Comparison of ENCODE assay signal across 12 mouse cellular contexts in genomic region chr4:33585821-33586220, GRCm38 (mm10).
A peak's percentile ranks its signal among the peaks of the same experiment; 100 is the strongest.
DNase-seq lines count a peak whose midpoint lies in the region; ATAC-seq and TF ChIP-seq lines count a peak whose summit lies in the region.
"Had no signal": no experiment of that assay in that cellular context is flagged by ENCODE, and none has a peak within 500 bp of the region (broad histone marks: within the 10 kb centered on the region; RNA-seq: fewer than 3 reads in every experiment).

No protein-coding gene starts in this region.

- no peak overlapping the region for H3K4me2 ChIP-seq in forebrain, embryonic 12.5 days
- no peak overlapping the region for H3K4me2 ChIP-seq in forebrain, embryonic 11.5 days (ENCODE audit: low read depth, low read length, severe bottlenecking)
- H3K4me2 ChIP-seq in midbrain, postnatal 0 days (ENCODE audit: low read depth, low read length, poor library complexity, severe bottlenecking), result no peak overlapping the region
- no peak overlapping the region for H3K4me2 ChIP-seq in forebrain, embryonic 14.5 days (ENCODE audit: low read length)
- no peak overlapping the region for H3K4me2 ChIP-seq in neural tube, embryonic 15.5 days

- H3K27ac ChIP-seq in forebrain, embryonic 12.5 days, result peak overlapping the region; percentile 78
- no peak overlapping the region for H3K27ac ChIP-seq in forebrain, embryonic 11.5 days (ENCODE audit: low read depth, low read length)
- peak overlapping the region; percentile 83 for H3K27ac ChIP-seq in midbrain, embryonic 10.5 days (replicated peaks)
- H3K27ac ChIP-seq in midbrain, postnatal 0 days (ENCODE audit: low read depth, low read length), result no peak overlapping the region
- no peak overlapping the region; the same call in 1 of the 2 replicates for H3K27ac ChIP-seq in forebrain, embryonic 14.5 days (ENCODE audit: low read depth, low read length)
- 0 out of 2 replicates have a peak overlapping the region, but pooled peaks have one; percentile 78 for H3K27ac ChIP-seq in neural tube, embryonic 15.5 days (replicated peaks)

- WGBS in forebrain, embryonic 12.5 days, result 84% methylated on average over 6 of the region's 6 CpGs
- WGBS in forebrain, embryonic 11.5 days, result 78% methylated on average over 6 of the region's 6 CpGs
- WGBS in midbrain, embryonic 10.5 days, result 77% methylated on average over 6 of the region's 6 CpGs
- WGBS in midbrain, postnatal 0 days, result 84% methylated on average over 6 of the region's 6 CpGs
- 87% methylated on average over 6 of the region's 6 CpGs for WGBS in forebrain, embryonic 14.5 days
- 88% methylated on average over 6 of the region's 6 CpGs for WGBS in neural tube, embryonic 15.5 days

- TF ChIP-seq CTCF in midbrain, postnatal 0 days (IDR thresholded peaks at IDR 0.05), result no peak

- no peak overlapping the region for H3K4me3 ChIP-seq in forebrain, embryonic 12.5 days (replicated peaks)
- H3K4me3 ChIP-seq in forebrain, embryonic 11.5 days (ENCODE audit: low read depth, low read length), result no peak overlapping the region
- no peak overlapping the region for H3K4me3 ChIP-seq in midbrain, embryonic 10.5 days
- no peak overlapping the region for H3K4me3 ChIP-seq in midbrain, postnatal 0 days (ENCODE audit: low read depth, low read length)
- H3K4me3 ChIP-seq in forebrain, embryonic 14.5 days (ENCODE audit: low read depth, low read length), result no peak overlapping the region
- no peak overlapping the region for H3K4me3 ChIP-seq in neural tube, embryonic 15.5 days (replicated peaks)
- H3K4me3 ChIP-seq: heart, embryonic 15.5 days had no signal

- ATAC-seq in forebrain, embryonic 12.5 days (ENCODE audit: low FRiP score), result no peak
- no peak for ATAC-seq in forebrain, embryonic 11.5 days (replicated peaks; ENCODE audit: low FRiP score)
- ATAC-seq in midbrain, postnatal 0 days (ENCODE audit: low FRiP score), result no peak
- ATAC-seq in forebrain, embryonic 14.5 days, result 0 out of 2 replicates have a peak, but pooled peaks have one; percentile 1
- no peak for ATAC-seq in neural tube, embryonic 15.5 days (ENCODE audit: low FRiP score)
- ATAC-seq in CD4-positive, CD25-positive, alpha-beta regulatory T cell, adult 4 months, result no peak
- ATAC-seq: liver, postnatal 0 days had no signal

- H3K4me1 ChIP-seq in forebrain, embryonic 12.5 days, result peaks cover 40% of the 10 kb centered on the region
- peaks cover 11% of the 10 kb centered on the region; the same call in 1 of the 2 replicates for H3K4me1 ChIP-seq in forebrain, embryonic 11.5 days (replicated peaks; ENCODE audit: control insufficient read depth, insufficient read depth, low read length)
- peaks cover 49% of the 10 kb centered on the region for H3K4me1 ChIP-seq in midbrain, embryonic 10.5 days
- H3K4me1 ChIP-seq in midbrain, postnatal 0 days (ENCODE audit: insufficient read depth, low read length), result peaks cover 12% of the 10 kb centered on the region; the same call in 1 of the 2 replicates
- peaks cover 8% of the 10 kb centered on the region; the same call in 1 of the 2 replicates for H3K4me1 ChIP-seq in forebrain, embryonic 14.5 days (ENCODE audit: control insufficient read depth, insufficient read depth, low read length)
- H3K4me1 ChIP-seq in neural tube, embryonic 15.5 days, result peaks cover 25% of the 10 kb centered on the region

- no peaks in the 10 kb centered on the region for H3K27me3 ChIP-seq in forebrain, embryonic 12.5 days
- no peaks in the 10 kb centered on the region for H3K27me3 ChIP-seq in forebrain, embryonic 11.5 days (ENCODE audit: control insufficient read depth, insufficient read depth, low read length)
- H3K27me3 ChIP-seq in midbrain, embryonic 10.5 days (ENCODE audit: low read depth, poor library complexity, severe bottlenecking), result peaks cover 28% of the 10 kb centered on the region
- H3K27me3 ChIP-seq in midbrain, postnatal 0 days (ENCODE audit: insufficient read depth, low read length), result no peaks in the 10 kb centered on the region
- H3K27me3 ChIP-seq in forebrain, embryonic 14.5 days (replicated peaks; ENCODE audit: control insufficient read depth, insufficient read depth, low read length), result no peaks in the 10 kb centered on the region
- H3K27me3 ChIP-seq in neural tube, embryonic 15.5 days (replicated peaks), result no peaks in the 10 kb centered on the region

- no peaks in the 10 kb centered on the region for H3K9me3 ChIP-seq in forebrain, embryonic 12.5 days
- H3K9me3 ChIP-seq in forebrain, embryonic 11.5 days (ENCODE audit: control insufficient read depth, low read length), result no peaks in the 10 kb centered on the region
- H3K9me3 ChIP-seq in midbrain, embryonic 10.5 days (replicated peaks), result no peaks in the 10 kb centered on the region
- no peaks in the 10 kb centered on the region for H3K9me3 ChIP-seq in midbrain, postnatal 0 days (ENCODE audit: low read length)
- no peaks in the 10 kb centered on the region for H3K9me3 ChIP-seq in forebrain, embryonic 14.5 days (replicated peaks; ENCODE audit: control insufficient read depth, low read length)
- H3K9me3 ChIP-seq in neural tube, embryonic 15.5 days (replicated peaks), result no peaks in the 10 kb centered on the region
- H3K9me3 ChIP-seq: heart, embryonic 15.5 days had no signal

- no peaks in the 10 kb centered on the region for H3K36me3 ChIP-seq in forebrain, embryonic 12.5 days (replicated peaks)
- no peaks in the 10 kb centered on the region for H3K36me3 ChIP-seq in forebrain, embryonic 11.5 days (ENCODE audit: control insufficient read depth, insufficient read depth, low read length)
- no peaks in the 10 kb centered on the region for H3K36me3 ChIP-seq in midbrain, embryonic 10.5 days
- H3K36me3 ChIP-seq in midbrain, postnatal 0 days (ENCODE audit: insufficient read depth, low read length), result no peaks in the 10 kb centered on the region
- H3K36me3 ChIP-seq in forebrain, embryonic 14.5 days (ENCODE audit: control insufficient read depth, insufficient read depth, low read length), result no peaks in the 10 kb centered on the region
- no peaks in the 10 kb centered on the region for H3K36me3 ChIP-seq in neural tube, embryonic 15.5 days
- H3K36me3 ChIP-seq: heart, embryonic 15.5 days had no signal

- DNase-seq in forebrain, embryonic 11.5 days (ENCODE audit: low spot score), result no peak
- no peak for DNase-seq in midbrain, embryonic 10.5 days (ENCODE audit: low spot score)
- DNase-seq in midbrain, postnatal 0 days (ENCODE audit: low spot score), result no peak
- DNase-seq in forebrain, embryonic 14.5 days (ENCODE audit: low spot score), result no peak
- no peak for DNase-seq in left cerebral cortex, adult 9 months (ENCODE audit: low spot score in 2 of 2)
- DNase-seq: adrenal gland, adult 8-10 months; cerebellum, adult 9-10 months; liver, postnatal 0 days had no signal

- H3K9ac ChIP-seq in forebrain, embryonic 12.5 days, result no peak overlapping the region
- no peak overlapping the region for H3K9ac ChIP-seq in forebrain, embryonic 11.5 days (ENCODE audit: low read length)
- no peak overlapping the region for H3K9ac ChIP-seq in midbrain, postnatal 0 days (replicated peaks; ENCODE audit: low read length, poor library complexity, severe bottlenecking)
- no peak overlapping the region for H3K9ac ChIP-seq in forebrain, embryonic 14.5 days (ENCODE audit: low read length)
- H3K9ac ChIP-seq in neural tube, embryonic 15.5 days (replicated peaks), result no peak overlapping the region
- H3K9ac ChIP-seq: heart, embryonic 15.5 days; liver, postnatal 0 days had no signal

Comparison
In these comparisons a context has a peak if more than half of its experiments do, and no peak if none do; other contexts are left out.
1. H3K27ac ChIP-seq: peak in forebrain, embryonic 12.5 days (single experiment), midbrain, embryonic 10.5 days (single experiment) and neural tube, embryonic 15.5 days (single experiment); none in forebrain, embryonic 11.5 days (single experiment), midbrain, postnatal 0 days (single experiment) and forebrain, embryonic 14.5 days (single experiment).